Mouse (Mus musculus) midbrain, embryonic 13.5 days (tissue): Measurements from ENCODE around the gene Pkd1. TPM values are rescaled to one million over a fixed set of nuclear protein-coding genes. Genes with fewer than 3 reads are reported as not detected.

Experiments
- ATAC-seq: fragments of 200-750 bp; cut with Nextera tagmentation; 2 replicates; pipeline ENCODE4 v1.8.0; 2017; ENCODE audit warnings: mild to moderate bottlenecking, moderate TSS enrichment, moderate library complexity
- H3K27ac ChIP-seq: fragments of 300-500 bp; sonication (generic); 2 replicates; pipeline ENCODE4 v1.5.1; 2015; ENCODE audit warnings: inconsistent platforms, mild to moderate bottlenecking, moderate library complexity
- H3K27me3 ChIP-seq: fragments of 300-500 bp; sonication (generic); 2 replicates; pipeline ENCODE4 v1.6.1; 2015; ENCODE audit warnings: mild to moderate bottlenecking, inconsistent platforms
- H3K36me3 ChIP-seq: fragments of 300-500 bp; sonication (generic); 2 replicates; pipeline ENCODE4 v1.6.1; 2015; ENCODE audit warnings: mild to moderate bottlenecking, inconsistent platforms
- H3K4me1 ChIP-seq: fragments of 300-500 bp; sonication (generic); replicated peaks from 2 replicates; pipeline ENCODE4 v1.6.1; 2015; ENCODE audit warnings: inconsistent platforms
- H3K4me2 ChIP-seq: fragments of 300-500 bp; sonication (generic); replicated peaks from 2 replicates; pipeline ENCODE4 v1.6.1; 2015; ENCODE audit warnings: moderate library complexity, mild to moderate bottlenecking, inconsistent platforms
- H3K4me3 ChIP-seq: fragments of 300-500 bp; sonication (generic); replicated peaks from 2 replicates; pipeline ENCODE4 v1.5.1; 2015; ENCODE audit warnings: mild to moderate bottlenecking, inconsistent platforms
- H3K9ac ChIP-seq: fragments of 300-500 bp; sonication (generic); replicated peaks from 2 replicates; pipeline ENCODE4 v1.6.1; 2015; ENCODE audit warnings: mild to moderate bottlenecking, inconsistent platforms
- H3K9me3 ChIP-seq: fragments of 300-500 bp; sonication (generic); 2 replicates; pipeline ENCODE4 v1.6.1; 2016; ENCODE audit warnings: mild to moderate bottlenecking, inconsistent platforms
- WGBS: fragments of 180-500 bp; shearing (Covaris S2); methylation state at CpG from one replicate; pipeline ENCODE4 v1.1.7; 2015; 5-methylcytosine and 5-hydroxymethylcytosine counted together
- polyA plus RNA-seq: library from polyadenylated mRNA; unstranded; fragments of >200 nt; fragmentation: Nextera tagmentation; extraction: Ambion mirVana; gene quantifications from 2 replicates; pipeline ENCODE4 v1.2.1, GENCODE M21; 2015

Pkd1 gene
- polyA plus RNA-seq, 1 experiment from 2014 or later = 19.4 TPM

- Histone ChIP-seq H3K27me3 (no peaks in the 10 kb centered on the region), H3K4me1 (peaks cover 28% of the 10 kb centered on the region), H3K27ac (peak overlapping the region; percentile 79), H3K9me3 (no peaks in the 10 kb centered on the region), H3K4me3 (no peak overlapping the region), H3K4me2 (peak overlapping the region; percentile 8), H3K9ac (no peak overlapping the region; the same call in 1 of the 2 replicates), H3K36me3 (no peaks in the 10 kb centered on the region)
- ATAC-seq = peak; percentile 77; the same call in 1 of the 2 replicates
- WGBS = 11% methylated on average over 4 of the region's 4 CpGs
Measured at GRCm38 (mm10) chr17:24558600-24559099, 9.0 kb downstream of the Pkd1 start.

- Histone ChIP-seq H3K9ac (no peak overlapping the region), H3K4me1 (peaks cover 28% of the 10 kb centered on the region), H3K27me3 (no peaks in the 10 kb centered on the region), H3K9me3 (no peaks in the 10 kb centered on the region), H3K36me3 (no peaks in the 10 kb centered on the region), H3K27ac (peak overlapping the region; percentile 79), H3K4me2 (peak overlapping the region; percentile 8; the same call in 1 of the 2 replicates), H3K4me3 (no peak overlapping the region)
- 40% methylated on average over 3 of the region's 3 CpGs for WGBS
- ATAC-seq = peak; percentile 70
Measured at GRCm38 (mm10) chr17:24559146-24559545, 9.5 kb downstream of the Pkd1 start.

GRCm38 (mm10) chr17:24560301-24561028 is 10.8 kb downstream of the Pkd1 start:
- no peak overlapping the region for H3K27ac ChIP-seq
- peaks cover 28% of the 10 kb centered on the region for H3K4me1 ChIP-seq
- H3K4me2 ChIP-seq = no peak overlapping the region
- no peaks in the 10 kb centered on the region for H3K27me3 ChIP-seq
- WGBS = 92% methylated on average over 5 of the region's 5 CpGs
- H3K9ac ChIP-seq = no peak overlapping the region
- no peak for ATAC-seq
- no peaks in the 10 kb centered on the region for H3K9me3 ChIP-seq
- H3K36me3 ChIP-seq = peaks cover 7% of the 10 kb centered on the region
- H3K4me3 ChIP-seq = no peak overlapping the region

- Histone ChIP-seq H3K27me3 (no peaks in the 10 kb centered on the region), H3K36me3 (peaks cover 18% of the 10 kb centered on the region), H3K4me1 (peaks cover 29% of the 10 kb centered on the region), H3K9ac (no peak overlapping the region), H3K27ac (no peak overlapping the region), H3K9me3 (no peaks in the 10 kb centered on the region), H3K4me2 (no peak overlapping the region), H3K4me3 (no peak overlapping the region)
- WGBS = 95% methylated on average over 2 of the region's 2 CpGs
- no peak for ATAC-seq
Measured at GRCm38 (mm10) chr17:24561592-24561991, 12.0 kb downstream of the Pkd1 start.

GRCm38 (mm10) chr17:24563638-24564037 is 14.0 kb downstream of the Pkd1 start:
- H3K9me3 ChIP-seq = no peaks in the 10 kb centered on the region
- no peak overlapping the region for H3K9ac ChIP-seq
- no peak overlapping the region for H3K4me2 ChIP-seq
- no peak overlapping the region for H3K4me3 ChIP-seq
- no peak overlapping the region for H3K27ac ChIP-seq
- H3K4me1 ChIP-seq = peaks cover 16% of the 10 kb centered on the region
- no peaks in the 10 kb centered on the region for H3K27me3 ChIP-seq
- 89% methylated on average over 5 of the region's 5 CpGs for WGBS
- ATAC-seq = no peak
- H3K36me3 ChIP-seq = peaks cover 31% of the 10 kb centered on the region

GRCm38 (mm10) chr17:24564422-24564821 is 14.8 kb downstream of the Pkd1 start:
- H3K36me3 ChIP-seq = peaks cover 39% of the 10 kb centered on the region
- H3K4me2 ChIP-seq = no peak overlapping the region
- H3K27me3 ChIP-seq = no peaks in the 10 kb centered on the region
- ATAC-seq = no peak
- peaks cover 8% of the 10 kb centered on the region for H3K4me1 ChIP-seq
- no peak overlapping the region for H3K9ac ChIP-seq
- no peak overlapping the region for H3K27ac ChIP-seq
- no peak overlapping the region for H3K4me3 ChIP-seq
- 90% methylated on average over 4 of the region's 4 CpGs for WGBS
- no peaks in the 10 kb centered on the region for H3K9me3 ChIP-seq

GRCm38 (mm10) chr17:24565092-24565491 is 15.5 kb downstream of the Pkd1 start:
- Histone ChIP-seq H3K27me3 (no peaks in the 10 kb centered on the region), H3K27ac (no peak overlapping the region), H3K9me3 (no peaks in the 10 kb centered on the region), H3K4me1 (peaks cover 6% of the 10 kb centered on the region; the same call in 1 of the 2 replicates), H3K36me3 (peaks cover 46% of the 10 kb centered on the region), H3K9ac (no peak overlapping the region), H3K4me3 (no peak overlapping the region), H3K4me2 (no peak overlapping the region)
- no peak for ATAC-seq
- 89% methylated on average over 3 of the region's 3 CpGs for WGBS

- H3K9ac ChIP-seq = no peak overlapping the region
- H3K4me2 ChIP-seq = no peak overlapping the region
- H3K9me3 ChIP-seq = no peaks in the 10 kb centered on the region
- H3K4me1 ChIP-seq = peaks cover 6% of the 10 kb centered on the region; the same call in 1 of the 2 replicates
- H3K27ac ChIP-seq = no peak overlapping the region
- H3K36me3 ChIP-seq = peaks cover 53% of the 10 kb centered on the region
- ATAC-seq = no peak
- 68% methylated on average over 3 of the region's 3 CpGs for WGBS
- no peaks in the 10 kb centered on the region for H3K27me3 ChIP-seq
- no peak overlapping the region for H3K4me3 ChIP-seq
Measured at GRCm38 (mm10) chr17:24565792-24566191, 16.2 kb downstream of the Pkd1 start.

GRCm38 (mm10) chr17:24567034-24567779 is 17.6 kb downstream of the Pkd1 start:
- 76% methylated on average over 8 of the region's 8 CpGs for WGBS

GRCm38 (mm10) chr17:24569837-24570236 is 20.2 kb downstream of the Pkd1 start:
- Histone ChIP-seq H3K27ac (no peak overlapping the region), H3K9me3 (no peaks in the 10 kb centered on the region), H3K4me1 (peaks cover 6% of the 10 kb centered on the region; the same call in 1 of the 2 replicates), H3K36me3 (peaks cover 93% of the 10 kb centered on the region), H3K4me3 (no peak overlapping the region), H3K4me2 (no peak overlapping the region), H3K9ac (no peak overlapping the region), H3K27me3 (no peaks in the 10 kb centered on the region)
- 93% methylated on average over 4 of the region's 4 CpGs for WGBS
- ATAC-seq = no peak

More at GRCm38 (mm10) chr17:24567034-24567779, 17.6 kb downstream of the Pkd1 start:
- Histone ChIP-seq H3K9ac (no peak overlapping the region; the same call in 1 of the 2 replicates), H3K27ac (0 out of 2 replicates have a peak overlapping the region, but pooled peaks have one; percentile 39), H3K27me3 (no peaks in the 10 kb centered on the region), H3K9me3 (no peaks in the 10 kb centered on the region), H3K36me3 (peaks cover 67% of the 10 kb centered on the region), H3K4me3 (no peak overlapping the region), H3K4me2 (no peak overlapping the region), H3K4me1 (peaks cover 6% of the 10 kb centered on the region; the same call in 1 of the 2 replicates)
- ATAC-seq = no peak

- no peaks in the 10 kb centered on the region for H3K9me3 ChIP-seq
- peaks cover 88% of the 10 kb centered on the region for H3K36me3 ChIP-seq
- H3K4me1 ChIP-seq = no peaks in the 10 kb centered on the region
- no peak overlapping the region for H3K27ac ChIP-seq
- no peak overlapping the region for H3K4me2 ChIP-seq
- no peaks in the 10 kb centered on the region for H3K27me3 ChIP-seq
- no peak for ATAC-seq
- 95% methylated on average over 12 of the region's 12 CpGs for WGBS
- no peak overlapping the region for H3K4me3 ChIP-seq
- H3K9ac ChIP-seq = no peak overlapping the region
Measured at GRCm38 (mm10) chr17:24572651-24573245, 23.1 kb downstream of the Pkd1 start.

GRCm38 (mm10) chr17:24573811-24574210 is 24.2 kb downstream of the Pkd1 start:
- no peak for ATAC-seq
- WGBS = 97% methylated on average over 9 of the region's 9 CpGs
- no peak overlapping the region for H3K4me3 ChIP-seq

More at GRCm38 (mm10) chr17:24573811-24574210, 24.2 kb downstream of the Pkd1 start:
- Histone ChIP-seq H3K9me3 (no peaks in the 10 kb centered on the region), H3K27me3 (no peaks in the 10 kb centered on the region), H3K4me1 (no peaks in the 10 kb centered on the region), H3K36me3 (peaks cover 93% of the 10 kb centered on the region), H3K27ac (no peak overlapping the region), H3K9ac (no peak overlapping the region), H3K4me2 (no peak overlapping the region)
